Mouse (Mus musculus): Measurements from ENCODE around the gene Fgfr2. TPM values are rescaled to one million over a fixed set of nuclear protein-coding genes. Genes with fewer than 3 reads are reported as not detected.

Fgfr2 gene
- total and polyA plus RNA-seq, 2 experiments from 2014 or later = 17.1 to 47.6 TPM

GRCm38 (mm10) chr7:132337268-132337917, 785.8 kb downstream of the Fgfr2 start:
- ATAC-seq = no peak
- TF ChIP-seq CTCF (IDR thresholded peaks at IDR 0.05; ENCODE audit: low read depth) = no peak
- H3K4me2 ChIP-seq (ENCODE audit: low read depth) = no peak overlapping the region
- DNase-seq = no peak
- H3K4me1 ChIP-seq (ENCODE audit: insufficient read depth) = no peaks in the 10 kb centered on the region
- H3K27ac ChIP-seq (ENCODE audit: low read depth, low read length) = 0 out of 2 replicates have a peak overlapping the region, but pooled peaks have one; percentile 6
- H3K9me3 ChIP-seq (ENCODE audit: low read length) = no peaks in the 10 kb centered on the region
- WGBS = 79% methylated on average over 11 of the region's 11 CpGs
- H3K4me3 ChIP-seq (ENCODE audit: low read depth, low read length) = no peak overlapping the region
- H3K27me3 ChIP-seq (ENCODE audit: insufficient read depth, low read length) = no peaks in the 10 kb centered on the region
- no peaks in the 10 kb centered on the region for H3K36me3 ChIP-seq (ENCODE audit: insufficient read depth)
- no peak overlapping the region for H3K9ac ChIP-seq

GRCm38 (mm10) chr7:132336781-132337180, 786.4 kb downstream of the Fgfr2 start:
- H3K4me3 ChIP-seq (ENCODE audit: low read depth, low read length) = no peak overlapping the region
- TF ChIP-seq CTCF (IDR thresholded peaks at IDR 0.05; ENCODE audit: low read depth) = no peak
- DNase-seq (no peak), ATAC-seq (peak; percentile 60; the same call in 1 of the 2 replicates)
- no peaks in the 10 kb centered on the region for H3K27me3 ChIP-seq (ENCODE audit: insufficient read depth, low read length)
- H3K36me3 ChIP-seq (ENCODE audit: insufficient read depth) = no peaks in the 10 kb centered on the region
- peak overlapping the region; percentile 6; the same call in 1 of the 2 replicates for H3K27ac ChIP-seq (ENCODE audit: low read depth, low read length)
- no peaks in the 10 kb centered on the region for H3K9me3 ChIP-seq (ENCODE audit: low read length)
- 27% methylated on average over 3 of the region's 3 CpGs for WGBS
- no peak overlapping the region for H3K4me2 ChIP-seq (ENCODE audit: low read depth)
- H3K9ac ChIP-seq = no peak overlapping the region
- H3K4me1 ChIP-seq (ENCODE audit: insufficient read depth) = no peaks in the 10 kb centered on the region

- no peak overlapping the region for H3K27ac ChIP-seq (ENCODE audit: low read depth, low read length)
- no peaks in the 10 kb centered on the region for H3K4me1 ChIP-seq (ENCODE audit: insufficient read depth)
- DNase-seq (no peak), ATAC-seq (no peak)
- H3K4me2 ChIP-seq (ENCODE audit: low read depth) = no peak overlapping the region
- H3K9ac ChIP-seq = no peak overlapping the region
- no peaks in the 10 kb centered on the region for H3K36me3 ChIP-seq (ENCODE audit: insufficient read depth)
- H3K9me3 ChIP-seq (ENCODE audit: low read length) = no peaks in the 10 kb centered on the region
- H3K27me3 ChIP-seq (ENCODE audit: insufficient read depth, low read length) = no peaks in the 10 kb centered on the region
- TF ChIP-seq CTCF (IDR thresholded peaks at IDR 0.05; ENCODE audit: low read depth) = no peak
- WGBS = 94% methylated on average over 4 of the region's 4 CpGs
- H3K4me3 ChIP-seq (ENCODE audit: low read depth, low read length) = no peak overlapping the region
Measured at GRCm38 (mm10) chr7:132335367-132335766, 787.8 kb downstream of the Fgfr2 start.

- DNase-seq (no peak), ATAC-seq (no peak)
- Histone ChIP-seq H3K4me1 (ENCODE audit: insufficient read depth) (no peaks in the 10 kb centered on the region), H3K27me3 (ENCODE audit: insufficient read depth, low read length) (no peaks in the 10 kb centered on the region), H3K4me2 (ENCODE audit: low read depth) (no peak overlapping the region), H3K4me3 (ENCODE audit: low read depth, low read length) (no peak overlapping the region), H3K36me3 (ENCODE audit: insufficient read depth) (no peaks in the 10 kb centered on the region), H3K9ac (no peak overlapping the region), H3K27ac (ENCODE audit: low read depth, low read length) (no peak overlapping the region), H3K9me3 (ENCODE audit: low read length) (no peaks in the 10 kb centered on the region)
- 69% methylated on average over 1 of the region's 1 CpGs for WGBS
- no peak for TF ChIP-seq CTCF (IDR thresholded peaks at IDR 0.05; ENCODE audit: low read depth)
Measured at GRCm38 (mm10) chr7:132333078-132333477, 790.1 kb downstream of the Fgfr2 start.

GRCm38 (mm10) chr7:132332176-132332575, 791.0 kb downstream of the Fgfr2 start:
- no peak overlapping the region for H3K27ac ChIP-seq (ENCODE audit: low read depth, low read length)
- 0 out of 2 replicates have a peak, but pooled peaks have one; percentile 3 for TF ChIP-seq CTCF (IDR thresholded peaks at IDR 0.05; ENCODE audit: low read depth)
- 38% methylated on average over 11 of the region's 11 CpGs for WGBS
- no peak overlapping the region for H3K9ac ChIP-seq
- H3K27me3 ChIP-seq (ENCODE audit: insufficient read depth, low read length) = no peaks in the 10 kb centered on the region
- H3K4me3 ChIP-seq (ENCODE audit: low read depth, low read length) = no peak overlapping the region
- no peak for DNase-seq
- ATAC-seq = no peak; the same call in 1 of the 2 replicates
- H3K36me3 ChIP-seq (ENCODE audit: insufficient read depth) = no peaks in the 10 kb centered on the region
- no peak overlapping the region for H3K4me2 ChIP-seq (ENCODE audit: low read depth)
- H3K4me1 ChIP-seq (ENCODE audit: insufficient read depth) = no peaks in the 10 kb centered on the region
- no peaks in the 10 kb centered on the region for H3K9me3 ChIP-seq (ENCODE audit: low read length)

GRCm38 (mm10) chr7:132330179-132330578, 793.0 kb downstream of the Fgfr2 start:
- ATAC-seq (no peak), DNase-seq (no peak)
- no peaks in the 10 kb centered on the region for H3K27me3 ChIP-seq (ENCODE audit: insufficient read depth, low read length)
- no peaks in the 10 kb centered on the region for H3K36me3 ChIP-seq (ENCODE audit: insufficient read depth)
- no peak overlapping the region for H3K27ac ChIP-seq (ENCODE audit: low read depth, low read length)
- H3K4me3 ChIP-seq (ENCODE audit: low read depth, low read length) = no peak overlapping the region
- 68% methylated on average over 1 of the region's 1 CpGs for WGBS
- no peak overlapping the region for H3K9ac ChIP-seq
- no peak overlapping the region for H3K4me2 ChIP-seq (ENCODE audit: low read depth)
- no peak for TF ChIP-seq CTCF (IDR thresholded peaks at IDR 0.05; ENCODE audit: low read depth)
- H3K4me1 ChIP-seq (ENCODE audit: insufficient read depth) = no peaks in the 10 kb centered on the region
- no peaks in the 10 kb centered on the region for H3K9me3 ChIP-seq (ENCODE audit: low read length)

GRCm38 (mm10) chr7:132328648-132329047, 794.5 kb downstream of the Fgfr2 start:
- WGBS = 92% methylated on average over 1 of the region's 1 CpGs
- no peak overlapping the region for H3K4me2 ChIP-seq (ENCODE audit: low read depth)
- no peaks in the 10 kb centered on the region for H3K4me1 ChIP-seq (ENCODE audit: insufficient read depth)
- no peak for ATAC-seq
- H3K36me3 ChIP-seq (ENCODE audit: insufficient read depth) = no peaks in the 10 kb centered on the region
- no peak overlapping the region for H3K9ac ChIP-seq
- H3K9me3 ChIP-seq (ENCODE audit: low read length) = no peaks in the 10 kb centered on the region
- no peak for DNase-seq
- H3K4me3 ChIP-seq (ENCODE audit: low read depth, low read length) = no peak overlapping the region
- no peak overlapping the region for H3K27ac ChIP-seq (ENCODE audit: low read depth, low read length)
- no peaks in the 10 kb centered on the region for H3K27me3 ChIP-seq (ENCODE audit: insufficient read depth, low read length)
- no peak for TF ChIP-seq CTCF (IDR thresholded peaks at IDR 0.05; ENCODE audit: low read depth)

Data from forebrain, postnatal 0 days (tissue).